Mouse (Mus musculus) neural tube, embryonic 13.5 days (tissue): Measurements from ENCODE around the gene Acp6. TPM values are rescaled to one million over a fixed set of nuclear protein-coding genes. Genes with fewer than 3 reads are reported as not detected.

Experiments
- polyA plus RNA-seq: library from polyadenylated mRNA; unstranded; fragments of >200 nt; fragmentation: Nextera tagmentation; extraction: Ambion mirVana; gene quantifications from 2 replicates; pipeline ENCODE4 v1.2.1, GENCODE M21; 2015

Acp6 gene
- polyA plus RNA-seq, 1 experiment from 2014 or later, result 16.3 TPM

Other genes starting within 250 kb of the Acp6 start
- gene Gja8, start 232.8 kb upstream of the Acp6 start, polyA plus RNA-seq, result 0.03 TPM in 1 of 2 replicates, not detected in the other
- 75.4 and 91.9 TPM in 2 replicates for gene Bcl9, start 139.1 kb downstream of the Acp6 start, polyA plus RNA-seq